Mouse (Mus musculus) C2C12 (cell line): Measurements from ENCODE around the gene Cytl1.

Source experiments
- CTCF ChIP-seq: IDR thresholded peaks from one replicate; pipeline ENCODE4 v1.5.1; 2011; ENCODE audit not compliant: control insufficient read depth, insufficient read depth, insufficient read length
- MAX ChIP-seq: IDR thresholded peaks from one replicate; pipeline ENCODE4 v1.6.1; 2011; ENCODE audit warnings: mild to moderate bottlenecking, control low read depth
- MYOD1 ChIP-seq: IDR thresholded peaks from one replicate; pipeline ENCODE4 v1.6.1; 2011; ENCODE audit warnings: low read depth; ENCODE audit not compliant: control insufficient read depth, insufficient read length
- MYOG ChIP-seq: IDR thresholded peaks from one replicate; pipeline ENCODE4 v1.6.1; 2011; ENCODE audit not compliant: control insufficient read depth, insufficient read length; ENCODE audit errors: extremely low read depth
- USF1 ChIP-seq: IDR thresholded peaks from one replicate; pipeline ENCODE4 v1.6.1; 2011; ENCODE audit warnings: low read depth, mild to moderate bottlenecking, control low read depth, moderate library complexity

DNA sequence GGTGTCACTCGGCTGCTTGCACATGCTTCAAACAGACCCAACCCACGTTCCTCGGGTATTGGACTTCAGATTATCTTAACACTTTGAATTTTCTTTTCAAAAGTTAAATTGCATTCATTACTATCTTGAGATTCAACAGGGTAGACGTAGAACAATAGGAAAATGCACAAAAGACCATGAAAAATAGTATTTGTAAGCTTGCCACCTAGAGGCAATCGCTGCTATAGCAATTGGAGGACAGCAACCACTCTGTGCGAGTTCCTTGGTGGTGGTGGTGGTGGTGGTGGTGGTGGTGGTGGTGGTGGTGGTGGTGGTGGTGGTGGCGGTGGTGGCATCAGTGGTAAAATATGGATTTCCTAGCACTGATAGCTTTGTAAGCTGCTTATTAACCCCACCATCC is 894 bp downstream of the Cytl1 start:
- TF ChIP-seq CTCF (no peak), USF1 (no peak), MYOD1 (no peak), MYOG (no peak), MAX (no peak)
